Mouse (Mus musculus): ENCODE measurements at regions not wholly inside any gene's neighbourhood (a gene's known extent, or its start where the extent isn't known, plus 50 kb on each side); places are given as distances from the start of the nearest gene placed in this dataset.

- TF ChIP-seq GATA1 (IDR thresholded peaks at IDR 0.05; ENCODE audit: borderline replicate concordance, low read length): no peak
- no peak for TF ChIP-seq FLI1 (IDR thresholded peaks at IDR 0.05; ENCODE audit: low read length)
These were observed 315.9 kb upstream of the Tbc1d5 start for GRCm38 (mm10) chr17:51495038-51495437.

Data from megakaryocyte, embryonic 14.5 days (primary cell).